Mouse (Mus musculus) cortical plate, adult 2 months (tissue): ENCODE data around the gene Xaf1.

Source experiments
- CTCF ChIP-seq: fragments of 200-500 bp; IDR thresholded peaks from 2 replicates; pipeline ENCODE4 v1.5.1; 2011; ENCODE audit warnings: mild to moderate bottlenecking, control low read depth, low read length; ENCODE audit not compliant: insufficient read depth; ENCODE audit errors: extremely low read depth
- POLR2A ChIP-seq: fragments of 200-500 bp; IDR thresholded peaks from 2 replicates; pipeline ENCODE4 v1.6.1; 2011; ENCODE audit warnings: mild to moderate bottlenecking, low read length, control low read depth; ENCODE audit not compliant: insufficient read depth; ENCODE audit errors: extremely low read depth

DNA sequence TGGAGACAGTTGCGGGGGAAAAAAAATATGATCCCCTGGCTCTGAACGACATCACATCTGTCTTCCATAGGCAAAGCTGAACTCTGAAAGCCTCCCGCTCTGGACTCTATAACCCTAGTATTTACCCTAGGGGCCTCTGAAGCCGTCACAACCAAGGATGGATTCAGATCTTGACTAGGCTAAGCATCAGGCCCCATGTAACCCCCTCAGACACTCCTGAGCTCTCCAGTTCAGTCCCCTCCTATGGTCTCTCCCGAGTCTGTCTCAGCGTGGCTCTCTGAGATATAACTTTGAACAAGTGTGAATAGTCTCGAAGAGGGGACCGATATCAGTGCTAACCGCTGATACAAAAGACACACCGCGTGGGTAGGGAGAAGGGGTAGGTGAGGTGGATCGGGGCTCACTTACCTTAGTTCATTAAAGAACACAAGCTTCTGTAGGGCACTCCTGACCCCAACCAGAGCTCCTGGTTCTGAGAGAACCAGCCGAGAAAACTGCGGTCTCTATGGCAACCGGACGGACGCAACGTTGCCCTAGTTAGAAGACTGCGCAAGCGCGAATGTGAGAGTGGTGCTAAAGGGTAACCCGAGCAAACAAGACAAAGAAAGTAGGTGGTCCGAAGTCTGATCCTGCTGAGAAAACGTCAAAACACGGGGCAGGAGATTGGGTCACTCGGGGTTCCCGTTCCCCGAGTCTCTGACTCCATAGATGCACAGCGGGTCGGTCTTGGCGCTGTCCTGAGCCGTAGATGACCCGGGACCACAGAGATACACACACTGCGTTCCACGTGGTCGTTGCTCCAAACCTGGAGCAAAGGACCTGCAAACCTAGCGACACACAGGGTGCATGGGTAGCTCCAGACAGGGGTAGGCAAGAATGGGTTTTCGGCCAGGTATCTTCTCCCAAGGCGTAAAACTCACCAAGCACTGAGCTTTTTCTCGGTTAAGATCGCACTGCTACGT is 60.2 kb downstream of the Xaf1 start:
- TF ChIP-seq POLR2A (no peak), CTCF (no peak)
